Mouse (Mus musculus): ENCODE measurements around the gene Olfr1393.
"Not testable (repeated sequence)": the region's sequence is repeated elsewhere in the genome, so short reads cannot be mapped to it uniquely, and the experiment has no call there.

Olfr1393 gene

DNA sequence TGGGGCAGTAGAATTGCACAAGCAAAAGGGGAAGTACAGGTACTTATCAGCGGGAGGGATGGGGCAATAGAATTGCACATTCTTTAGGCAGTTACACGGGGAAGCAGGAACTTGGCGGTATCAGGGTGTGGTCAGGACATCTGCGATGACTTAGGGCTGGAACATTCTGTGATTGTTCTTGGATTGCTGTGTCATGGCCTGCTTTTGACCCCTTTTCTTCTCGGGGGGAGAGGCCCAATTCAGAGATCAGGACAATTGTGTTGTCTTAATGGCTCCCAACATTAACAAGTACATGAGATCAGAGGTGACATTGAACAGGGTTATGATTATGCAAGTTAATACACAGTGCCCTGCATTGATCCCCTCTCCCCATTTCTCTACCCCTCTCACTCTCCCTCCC is 30.4 kb downstream of the Olfr1393 start:
- DNase-seq: not testable (repeated sequence)

DNA sequence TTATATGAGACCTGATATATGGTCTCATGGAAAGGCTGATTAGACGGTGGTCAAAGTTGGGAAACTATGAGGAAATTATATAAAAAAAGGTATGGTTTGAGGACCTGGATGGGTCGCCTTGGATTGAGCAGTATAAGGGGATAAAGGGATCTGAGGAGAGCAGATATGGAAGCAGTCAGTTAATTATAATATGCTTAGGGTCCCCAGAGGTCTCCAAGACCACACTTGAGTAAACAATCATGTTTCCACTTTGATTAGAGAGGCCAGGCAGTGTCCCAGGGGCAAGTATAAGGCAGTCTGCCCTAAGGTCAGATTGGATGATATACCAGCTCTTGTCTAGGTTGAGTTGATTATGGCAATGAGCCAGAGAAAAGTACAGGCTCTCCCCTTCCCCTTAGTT is 44.3 kb downstream of the Olfr1393 start, which contains the start of gene Olfr1391:
TSS of gene Olfr1391 (plus strand) at position 301 of the 400 bp plus-strand sequence.
- no peak for DNase-seq

- no peak for DNase-seq
These were observed 48.6 kb downstream of the Olfr1393 start for GRCm38 (mm10) chr11:49326726-49327125.

DNA sequence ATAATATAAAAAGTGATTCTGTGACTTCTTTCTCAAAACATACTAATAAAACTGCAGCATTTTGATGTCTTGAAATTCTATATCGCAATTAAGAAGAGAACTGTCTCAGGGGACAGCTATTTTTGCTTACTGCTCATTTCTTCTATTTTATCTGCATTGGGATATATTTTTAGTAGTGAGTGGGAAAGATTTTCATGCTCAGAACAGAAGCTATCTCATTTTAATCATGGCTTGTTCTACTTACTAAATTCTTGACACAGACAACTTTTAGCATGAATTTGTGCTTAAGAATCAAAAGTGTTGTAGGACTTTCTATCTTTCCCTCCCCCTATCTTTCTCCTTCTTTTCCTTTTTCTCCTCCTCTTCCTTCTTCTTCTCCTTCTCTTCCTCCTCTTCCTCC is 51.6 kb downstream of the Olfr1393 start:
- no peak for DNase-seq
